Mouse (Mus musculus) erythroblast, embryonic 14.5 days (primary cell): ENCODE measurements around the gene Rab15.

Experiments used
- GATA1 ChIP-seq: IDR thresholded peaks from 2 replicates; pipeline ENCODE4 v1.6.1; 2012; ENCODE audit warnings: low read length, inconsistent platforms, mixed read lengths
- TAL1 ChIP-seq: IDR thresholded peaks from 3 replicates; pipeline ENCODE4 v1.6.1; 2012; ENCODE audit warnings: low read length, inconsistent platforms, mixed read lengths

DNA sequence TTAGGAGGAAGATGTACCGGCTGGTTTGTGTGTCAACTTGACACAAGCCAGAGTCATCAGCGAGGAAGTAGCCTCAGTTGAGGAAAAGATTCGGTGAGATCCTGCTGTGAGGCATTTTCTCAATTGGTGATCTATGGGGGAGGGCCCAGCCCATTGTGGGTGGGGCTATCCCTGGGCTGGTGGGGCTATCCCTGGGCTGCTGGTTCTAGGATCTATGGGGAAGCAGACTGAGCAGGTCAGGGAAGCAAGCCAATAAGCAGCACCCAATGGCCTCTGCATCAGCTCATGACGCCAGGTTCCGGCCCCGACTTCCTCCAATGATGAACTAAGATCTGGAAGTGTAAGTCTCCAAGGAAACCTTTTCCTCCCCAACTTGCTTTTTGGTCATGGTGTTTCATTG, 17.4 kb upstream of the Rab15 start:
- TF ChIP-seq TAL1 (no peak), GATA1 (no peak)
